Mouse (Mus musculus) C2C12 (cell line): ENCODE measurements at regions not wholly inside any gene's neighbourhood (a gene's known extent, or its start where the extent isn't known, plus 50 kb on each side); places are given as distances from the start of the nearest gene placed in this dataset.

Experiments
- CEBPB ChIP-seq: IDR thresholded peaks from one replicate; pipeline ENCODE4 v1.6.1; 2011; ENCODE audit warnings: low read depth, mild to moderate bottlenecking, control low read depth, moderate library complexity
- CTCF ChIP-seq: IDR thresholded peaks from one replicate; pipeline ENCODE4 v1.5.1; 2011; ENCODE audit not compliant: control insufficient read depth, insufficient read depth, insufficient read length
- MYOG ChIP-seq: IDR thresholded peaks from one replicate; pipeline ENCODE4 v1.6.1; 2011; ENCODE audit not compliant: control insufficient read depth, insufficient read length; ENCODE audit errors: extremely low read depth

- TF ChIP-seq MYOG (no peak), CTCF (no peak), CEBPB (no peak)
Observed at GRCm38 (mm10) chr13:10542723-10543122, 182.1 kb upstream of the Chrm3 start.
